Mouse (Mus musculus) regulatory T cell (primary cell): ENCODE data around the gene Foxp1.

Experiments used
- in situ Hi-C: fragments of 300-600 bp; cut with MboI, MseI; formaldehyde crosslinking; loops from one replicate; pipeline ENCODE4 v1.15.1; 2025; ENCODE audit warnings: high pct_unique_total_duplicates

Gene Foxp1

GRCm38 (mm10) chr6:98934381-98934780, 588.1 kb downstream of the Foxp1 start:
- in situ Hi-C loops = no loop called here

- in situ Hi-C loops = no loop called here
These were observed 589.3 kb downstream of the Foxp1 start for GRCm38 (mm10) chr6:98933135-98933724.

GRCm38 (mm10) chr6:98931881-98932540, 590.5 kb downstream of the Foxp1 start:
- in situ Hi-C loops = no loop called here

- in situ Hi-C loops = no loop called here
These were observed 591.7 kb downstream of the Foxp1 start for GRCm38 (mm10) chr6:98930652-98931300.

GRCm38 (mm10) chr6:98928365-98928764, 594.2 kb downstream of the Foxp1 start:
- in situ Hi-C loops = no loop called here

GRCm38 (mm10) chr6:98901259-98901658, 621.3 kb downstream of the Foxp1 start:
- in situ Hi-C loops = loop anchor here (10.0 kb wide), 1 partner anchor 376 kb away; no protein-coding TSS in a partner anchor

GRCm38 (mm10) chr6:98878208-98878607, 644.3 kb downstream of the Foxp1 start:
- in situ Hi-C loops = no loop called here

GRCm38 (mm10) chr6:98876401-98876800, 646.1 kb downstream of the Foxp1 start:
- in situ Hi-C loops = no loop called here
